In genomic region chr19:55714665-55715064, GRCm38 (mm10) we compare ENCODE assay signal across 17 mouse cellular contexts.
"Had no signal": no experiment of that assay in that cellular context is flagged by ENCODE, and none has a peak within 500 bp of the region (broad histone marks: within the 10 kb centered on the region; RNA-seq: fewer than 3 reads in every experiment).

No protein-coding gene starts in this region.

- H3K27me3 ChIP-seq: kidney, embryonic 15.5 days; limb, embryonic 12.5 days; limb, embryonic 15.5 days; midbrain, embryonic 12.5 days had no signal

- H3K4me3 ChIP-seq: kidney, embryonic 15.5 days; left cerebral cortex, adult 2 months; limb, embryonic 12.5 days; limb, embryonic 15.5 days; midbrain, embryonic 12.5 days; midbrain, embryonic 15.5 days; myocyte; neural tube, embryonic 13.5 days had no signal

- H3K4me1 ChIP-seq: limb, embryonic 12.5 days; limb, embryonic 15.5 days; midbrain, embryonic 15.5 days; neural tube, embryonic 13.5 days had no signal

- H3K9ac ChIP-seq: kidney, embryonic 15.5 days; limb, embryonic 12.5 days; limb, embryonic 15.5 days; liver, embryonic 14.5 days; liver, postnatal 0 days; lung, embryonic 14.5 days; midbrain, embryonic 12.5 days; midbrain, embryonic 15.5 days; neural tube, embryonic 13.5 days had no signal

- H3K9me3 ChIP-seq: kidney, embryonic 15.5 days; limb, embryonic 12.5 days; limb, embryonic 15.5 days; midbrain, embryonic 12.5 days; midbrain, embryonic 15.5 days; neural tube, embryonic 13.5 days had no signal

- H3K36me3 ChIP-seq: kidney, embryonic 15.5 days; limb, embryonic 12.5 days; limb, embryonic 15.5 days; midbrain, embryonic 12.5 days; midbrain, embryonic 15.5 days; neural tube, embryonic 13.5 days had no signal

- H3K27ac ChIP-seq: kidney, embryonic 15.5 days; left cerebral cortex, adult 2 months; limb, embryonic 12.5 days; limb, embryonic 15.5 days; liver, embryonic 14.5 days; midbrain, embryonic 12.5 days; midbrain, embryonic 15.5 days; neural tube, embryonic 13.5 days had no signal

- DNase-seq: kidney, adult 2 months; kidney, postnatal 10 days; kidney, postnatal 36 days; layer of hippocampus, postnatal 36 days; left cerebral cortex, postnatal 4 days; liver, postnatal 0 days; lung, embryonic 14.5 days; thymus, postnatal 25 days had no signal
